Mouse (Mus musculus): ENCODE measurements around the gene Fbxw10. TPM values are rescaled to one million over a fixed set of nuclear protein-coding genes. Genes with fewer than 3 reads are reported as not detected.

The Fbxw10 gene
- polyA plus RNA-seq (2016; fragmentation: Nextera tagmentation; extraction: Ambion mirVana), result 0.25 and 0.40 TPM in 2 replicates

DNA sequence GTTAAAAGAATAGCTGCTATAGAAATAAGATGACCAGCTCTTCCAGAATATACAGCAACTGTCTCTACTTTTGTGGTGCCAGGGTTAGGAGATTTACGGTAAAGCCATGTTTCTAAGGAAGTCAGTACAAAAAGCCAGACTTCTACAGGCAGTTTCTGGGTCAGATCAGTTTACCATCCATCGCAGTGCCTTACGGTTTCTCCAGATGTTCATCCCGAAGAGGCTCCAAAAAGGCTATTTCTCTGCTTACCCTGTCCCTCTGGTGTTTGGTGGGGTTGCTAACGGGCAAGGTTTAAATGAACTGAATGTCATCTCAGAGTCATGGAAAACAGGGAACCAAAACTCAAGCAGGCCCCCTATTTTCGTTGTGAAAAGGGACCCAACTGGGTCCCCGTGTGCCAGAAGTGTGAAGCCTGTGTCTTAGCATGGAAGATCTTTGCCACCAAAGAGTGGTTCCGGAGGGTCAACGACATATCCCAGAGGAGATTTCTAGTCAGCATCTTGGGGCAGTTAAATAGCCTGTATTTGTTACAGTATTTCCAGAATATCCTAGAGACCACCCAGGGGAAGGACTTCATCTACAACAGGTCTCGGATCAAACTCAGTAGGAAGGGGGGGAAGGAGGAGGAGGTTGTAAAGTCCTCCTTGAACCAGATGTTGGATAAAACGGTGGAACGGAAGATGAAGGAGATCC is at the start of gene Fbxw10:
Gene Fbxw10, plus strand, starts transcription at position 109 of the 694 bp plus-strand sequence.
- no peak within 1 kb of the TSS; the same call in 1 of the 2 replicates for H3K9ac ChIP-seq
- no peak for ATAC-seq (ENCODE audit: low FRiP score)
- H3K4me2 ChIP-seq (replicated peaks), result peak within 1 kb of the TSS; percentile 40
- WGBS, result 24% methylated on average over 12 of the region's 12 CpGs
- no peak within 1 kb of the TSS for H3K4me3 ChIP-seq
- H3K27ac ChIP-seq, result no peak within 1 kb of the TSS
- H3K4me1 ChIP-seq, result 0 out of 2 replicates have a peak, but pooled peaks cover 2% of the 10 kb centered on the region
- no peaks in the 10 kb centered on the region for H3K9me3 ChIP-seq (replicated peaks)
- no peaks in the 10 kb centered on the region for H3K27me3 ChIP-seq
- no peaks in the 10 kb centered on the region for H3K36me3 ChIP-seq

DNA sequence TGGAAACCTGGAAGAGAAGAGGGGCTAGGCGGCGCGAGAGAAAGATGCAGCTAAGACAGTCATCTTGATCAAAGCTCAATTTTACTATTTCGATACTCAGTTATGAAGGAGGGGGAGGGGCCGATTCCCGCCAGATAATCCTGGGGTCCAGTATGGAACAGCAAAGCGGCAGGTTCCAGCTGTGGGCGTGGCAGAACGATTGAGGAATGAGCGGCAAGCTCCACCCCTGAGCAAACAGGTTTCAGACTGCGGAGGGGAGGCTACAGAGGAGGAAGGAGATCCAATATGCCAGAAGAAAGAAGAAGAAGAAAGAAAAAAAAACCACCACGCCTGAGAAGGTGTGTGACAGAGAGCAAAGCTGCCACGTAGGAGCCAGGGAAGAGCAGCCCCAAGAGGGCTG is 42.8 kb upstream of the Fbxw10 start:
- Histone ChIP-seq H3K27me3 (no peaks in the 10 kb centered on the region), H3K4me3 (no peak overlapping the region), H3K4me2 (replicated peaks) (no peak overlapping the region), H3K27ac (no peak overlapping the region), H3K4me1 (no peaks in the 10 kb centered on the region), H3K9me3 (replicated peaks) (peaks cover 5% of the 10 kb centered on the region; the same call in 1 of the 2 replicates), H3K9ac (no peak overlapping the region), H3K36me3 (no peaks in the 10 kb centered on the region)
- WGBS, result 57% methylated on average over 13 of the region's 13 CpGs
- ATAC-seq (ENCODE audit: low FRiP score), result no peak

DNA sequence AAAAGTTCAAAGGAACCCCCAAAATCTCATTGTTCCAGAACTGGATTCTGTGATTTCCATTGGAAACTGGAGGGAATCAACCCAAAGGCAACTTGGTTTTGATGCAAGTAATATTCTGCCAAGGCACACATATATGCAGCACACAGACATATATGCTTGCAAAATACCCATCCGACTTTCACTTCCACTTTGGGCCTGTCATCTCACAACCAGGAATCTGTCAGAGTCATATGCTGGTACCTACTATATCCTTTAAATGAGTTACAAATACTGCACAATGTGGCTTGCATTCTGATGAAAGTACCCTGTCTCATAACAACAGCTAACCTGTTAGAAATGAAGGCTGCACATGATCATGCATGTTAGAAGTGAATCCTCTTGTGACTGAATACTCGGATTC is 38.9 kb upstream of the Fbxw10 start:
- no peak overlapping the region for H3K27ac ChIP-seq
- WGBS, result 83% methylated on average over 2 of the region's 2 CpGs
- no peak for ATAC-seq (ENCODE audit: low FRiP score)
- no peaks in the 10 kb centered on the region for H3K4me1 ChIP-seq
- H3K9ac ChIP-seq, result no peak overlapping the region
- no peaks in the 10 kb centered on the region for H3K36me3 ChIP-seq
- H3K9me3 ChIP-seq (replicated peaks), result peaks cover 5% of the 10 kb centered on the region; the same call in 1 of the 2 replicates
- no peak overlapping the region for H3K4me3 ChIP-seq
- no peak overlapping the region for H3K4me2 ChIP-seq (replicated peaks)
- H3K27me3 ChIP-seq, result no peaks in the 10 kb centered on the region

DNA sequence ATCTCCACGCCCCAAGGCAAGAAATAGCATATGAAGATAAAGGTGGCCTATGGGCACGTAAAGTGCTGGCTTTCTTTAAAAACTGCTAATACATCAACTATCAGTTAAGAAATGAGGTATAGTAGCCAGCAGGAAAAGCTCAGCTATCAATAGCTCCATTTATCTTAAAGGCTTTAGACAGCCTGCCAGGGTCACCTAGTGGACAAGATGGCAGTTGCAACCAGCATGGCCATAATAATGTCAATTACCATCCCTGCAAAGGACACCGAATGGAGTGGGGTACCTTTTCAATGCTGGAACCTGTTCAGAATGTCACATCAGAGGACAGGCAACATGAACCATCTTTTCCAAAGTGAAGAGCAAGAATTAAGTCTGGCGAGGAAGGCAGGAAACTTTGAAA is 37.7 kb upstream of the Fbxw10 start:
- WGBS, result 75% methylated on average over 4 of the region's 4 CpGs
- no peaks in the 10 kb centered on the region for H3K27me3 ChIP-seq
- ATAC-seq (ENCODE audit: low FRiP score), result no peak
- no peaks in the 10 kb centered on the region for H3K4me1 ChIP-seq
- H3K9me3 ChIP-seq (replicated peaks), result peaks cover 5% of the 10 kb centered on the region; the same call in 1 of the 2 replicates
- no peaks in the 10 kb centered on the region for H3K36me3 ChIP-seq
- no peak overlapping the region for H3K9ac ChIP-seq
- no peak overlapping the region for H3K4me3 ChIP-seq
- no peak overlapping the region for H3K27ac ChIP-seq
- H3K4me2 ChIP-seq (replicated peaks), result no peak overlapping the region

DNA sequence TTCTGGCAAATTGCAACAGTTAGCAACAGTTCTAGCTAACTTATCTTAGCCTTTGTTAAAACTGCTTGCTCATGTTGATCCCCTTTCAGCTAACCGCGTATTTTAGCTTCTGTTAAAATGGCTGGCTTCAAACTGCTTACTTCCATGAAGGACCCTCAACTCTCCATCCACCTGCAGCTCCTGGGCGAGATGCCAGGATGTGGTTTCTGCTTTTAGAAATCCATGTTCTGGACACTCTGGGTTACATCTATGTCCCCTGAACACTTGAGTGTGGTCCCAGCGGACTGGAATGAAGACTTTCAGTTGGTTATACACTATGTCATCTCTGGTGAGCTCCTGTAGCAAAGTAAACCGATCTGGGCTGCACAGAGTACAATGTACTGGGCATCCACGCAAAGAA is 34.6 kb upstream of the Fbxw10 start:
- H3K9ac ChIP-seq, result no peak overlapping the region
- H3K27ac ChIP-seq, result no peak overlapping the region
- no peaks in the 10 kb centered on the region for H3K9me3 ChIP-seq (replicated peaks)
- H3K4me2 ChIP-seq (replicated peaks), result no peak overlapping the region
- 91% methylated on average over 6 of the region's 6 CpGs for WGBS
- no peaks in the 10 kb centered on the region for H3K36me3 ChIP-seq
- no peaks in the 10 kb centered on the region for H3K27me3 ChIP-seq
- no peaks in the 10 kb centered on the region for H3K4me1 ChIP-seq
- H3K4me3 ChIP-seq, result no peak overlapping the region
- ATAC-seq (ENCODE audit: low FRiP score), result no peak

DNA sequence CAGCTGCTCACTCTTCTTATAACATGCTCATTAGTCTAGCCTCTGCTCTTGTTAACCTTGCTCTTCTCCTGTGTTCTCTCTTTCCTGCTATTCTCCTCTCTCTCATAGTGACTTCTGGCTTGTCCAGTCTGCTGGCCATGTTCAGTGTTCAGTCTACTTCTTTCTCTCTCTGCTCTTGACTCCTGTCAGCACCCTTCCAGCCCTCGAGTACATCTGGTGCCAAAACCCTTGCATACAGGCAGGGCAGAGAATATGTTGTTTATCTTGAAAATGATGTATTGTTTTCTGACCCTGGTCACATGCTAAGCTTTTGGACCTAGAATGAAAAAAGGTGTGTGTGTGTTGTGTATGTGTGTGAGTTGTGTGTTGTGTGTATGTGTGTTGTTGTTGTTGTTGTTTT is 33.4 kb upstream of the Fbxw10 start:
- no peak overlapping the region for H3K4me3 ChIP-seq
- H3K9ac ChIP-seq, result no peak overlapping the region
- ATAC-seq (ENCODE audit: low FRiP score), result no peak
- no peaks in the 10 kb centered on the region for H3K36me3 ChIP-seq
- no peaks in the 10 kb centered on the region for H3K27me3 ChIP-seq
- no peaks in the 10 kb centered on the region for H3K4me1 ChIP-seq
- H3K27ac ChIP-seq, result no peak overlapping the region
- 69% methylated on average over 1 of the region's 1 CpGs for WGBS
- H3K4me2 ChIP-seq (replicated peaks), result no peak overlapping the region
- H3K9me3 ChIP-seq (replicated peaks), result no peaks in the 10 kb centered on the region

DNA sequence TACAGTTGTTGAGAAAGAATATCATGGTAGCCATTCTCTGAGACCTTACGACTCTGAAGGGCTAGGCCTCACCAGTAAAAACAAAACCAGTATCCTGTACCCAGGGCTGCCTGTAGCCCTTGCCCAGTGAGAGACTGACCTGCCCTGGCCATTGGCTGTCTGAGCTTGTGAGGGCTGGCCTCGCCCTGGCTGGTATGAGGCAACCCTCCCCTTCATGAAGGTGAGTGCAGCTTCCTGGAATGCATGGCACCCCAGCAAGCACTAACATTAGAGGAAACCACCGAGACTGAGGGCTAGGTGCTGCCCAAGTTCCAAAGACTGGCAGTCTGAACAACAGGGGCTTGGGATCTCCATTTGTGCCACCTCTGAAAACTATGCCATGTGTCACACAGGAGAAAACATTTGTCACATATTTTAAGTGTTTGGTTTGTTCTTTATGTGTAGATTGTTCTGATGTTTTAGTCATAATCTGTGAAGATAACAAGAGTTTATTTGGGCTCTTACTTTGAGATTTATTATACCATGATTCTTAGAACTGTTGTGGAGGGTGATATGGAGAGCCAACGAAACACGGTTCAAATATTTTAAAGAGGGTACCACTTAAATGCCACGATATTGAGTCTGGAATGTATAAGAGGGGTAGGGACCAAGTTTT is 32.8 kb upstream of the Fbxw10 start:
- no peaks in the 10 kb centered on the region for H3K36me3 ChIP-seq
- no peaks in the 10 kb centered on the region for H3K4me1 ChIP-seq
- H3K4me3 ChIP-seq, result no peak overlapping the region
- H3K9ac ChIP-seq, result no peak overlapping the region
- no peaks in the 10 kb centered on the region for H3K9me3 ChIP-seq (replicated peaks)
- ATAC-seq (ENCODE audit: low FRiP score), result no peak
- no peaks in the 10 kb centered on the region for H3K27me3 ChIP-seq
- H3K4me2 ChIP-seq (replicated peaks), result no peak overlapping the region
- H3K27ac ChIP-seq, result no peak overlapping the region
- WGBS, result 72% methylated on average over 6 of the region's 6 CpGs

DNA sequence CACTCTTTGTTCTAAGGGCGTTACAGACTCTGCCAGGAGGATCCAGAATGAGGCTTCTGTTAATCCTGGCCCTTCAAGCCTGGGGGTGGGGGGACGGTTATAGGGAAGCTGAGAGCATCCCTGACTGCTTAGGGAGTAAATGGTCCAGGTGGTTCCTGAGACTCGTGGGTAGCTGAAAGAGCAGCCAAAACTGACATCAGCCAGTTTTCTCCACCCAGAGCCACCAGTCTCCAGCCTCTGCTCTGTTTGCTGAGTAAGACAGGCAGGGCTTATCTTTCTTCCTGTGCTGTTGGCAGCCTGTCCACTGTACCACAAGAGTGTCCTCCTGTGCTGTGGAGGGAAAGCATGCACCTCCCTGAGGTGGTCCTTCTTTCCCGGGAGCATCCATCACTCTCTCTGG is 32.2 kb upstream of the Fbxw10 start:
- no peak overlapping the region for H3K9ac ChIP-seq
- no peaks in the 10 kb centered on the region for H3K27me3 ChIP-seq
- H3K9me3 ChIP-seq (replicated peaks), result no peaks in the 10 kb centered on the region
- no peak for ATAC-seq (ENCODE audit: low FRiP score)
- no peaks in the 10 kb centered on the region for H3K4me1 ChIP-seq
- no peaks in the 10 kb centered on the region for H3K36me3 ChIP-seq
- no peak overlapping the region for H3K27ac ChIP-seq
- no peak overlapping the region for H3K4me2 ChIP-seq (replicated peaks)
- no peak overlapping the region for H3K4me3 ChIP-seq
- WGBS, result 61% methylated on average over 4 of the region's 4 CpGs

DNA sequence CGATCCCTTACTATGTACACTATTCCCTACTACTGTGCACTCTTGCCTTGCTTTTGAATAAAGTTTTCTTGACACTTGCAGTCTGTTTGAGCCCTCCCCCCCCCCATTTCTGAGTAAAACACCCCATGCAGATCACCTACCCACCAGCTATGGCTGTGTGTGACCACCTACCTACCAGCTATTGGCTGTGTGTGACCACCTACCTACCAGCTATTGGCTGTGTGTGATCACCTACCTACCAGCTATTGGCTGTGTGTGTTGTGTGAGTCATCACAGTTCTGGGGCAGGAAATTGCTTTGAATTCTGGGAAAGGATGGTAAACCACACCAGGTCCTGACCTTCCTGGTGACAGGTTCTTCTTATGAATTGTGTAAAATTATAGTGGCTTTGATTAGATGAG is 31.4 kb upstream of the Fbxw10 start:
- Histone ChIP-seq H3K9ac (no peak overlapping the region), H3K36me3 (no peaks in the 10 kb centered on the region), H3K27me3 (no peaks in the 10 kb centered on the region), H3K27ac (no peak overlapping the region), H3K4me3 (no peak overlapping the region), H3K9me3 (replicated peaks) (no peaks in the 10 kb centered on the region), H3K4me2 (replicated peaks) (no peak overlapping the region), H3K4me1 (peaks cover 5% of the 10 kb centered on the region)
- ATAC-seq (ENCODE audit: low FRiP score), result no peak
- 86% methylated on average over 1 of the region's 1 CpGs for WGBS

DNA sequence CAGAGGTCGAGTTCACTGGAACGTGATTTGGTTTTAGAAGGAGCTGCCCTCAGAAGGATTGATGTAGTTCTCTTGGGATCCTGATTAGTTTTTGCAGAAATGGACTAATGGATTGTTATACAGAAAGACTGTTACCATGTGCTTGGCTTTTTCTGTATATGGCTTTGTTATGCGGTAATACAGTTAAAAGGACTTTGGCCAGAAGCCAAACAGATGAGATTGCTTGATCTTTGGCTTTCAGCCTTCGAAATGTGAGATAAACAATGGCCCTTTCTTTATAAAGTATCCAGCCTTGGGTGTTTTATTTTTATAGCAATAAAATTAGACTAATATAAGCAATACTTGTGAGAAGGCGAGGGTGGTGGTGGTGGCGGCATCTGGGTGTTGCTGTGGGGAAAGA is 30.3 kb upstream of the Fbxw10 start:
- H3K9me3 ChIP-seq (replicated peaks), result no peaks in the 10 kb centered on the region
- H3K4me3 ChIP-seq, result no peak overlapping the region
- no peak overlapping the region for H3K4me2 ChIP-seq (replicated peaks)
- no peak overlapping the region for H3K9ac ChIP-seq
- H3K4me1 ChIP-seq, result peaks cover 13% of the 10 kb centered on the region
- no peaks in the 10 kb centered on the region for H3K36me3 ChIP-seq
- WGBS, result 72% methylated on average over 6 of the region's 6 CpGs
- H3K27me3 ChIP-seq, result no peaks in the 10 kb centered on the region
- H3K27ac ChIP-seq, result no peak overlapping the region
- no peak for ATAC-seq (ENCODE audit: low FRiP score)

DNA sequence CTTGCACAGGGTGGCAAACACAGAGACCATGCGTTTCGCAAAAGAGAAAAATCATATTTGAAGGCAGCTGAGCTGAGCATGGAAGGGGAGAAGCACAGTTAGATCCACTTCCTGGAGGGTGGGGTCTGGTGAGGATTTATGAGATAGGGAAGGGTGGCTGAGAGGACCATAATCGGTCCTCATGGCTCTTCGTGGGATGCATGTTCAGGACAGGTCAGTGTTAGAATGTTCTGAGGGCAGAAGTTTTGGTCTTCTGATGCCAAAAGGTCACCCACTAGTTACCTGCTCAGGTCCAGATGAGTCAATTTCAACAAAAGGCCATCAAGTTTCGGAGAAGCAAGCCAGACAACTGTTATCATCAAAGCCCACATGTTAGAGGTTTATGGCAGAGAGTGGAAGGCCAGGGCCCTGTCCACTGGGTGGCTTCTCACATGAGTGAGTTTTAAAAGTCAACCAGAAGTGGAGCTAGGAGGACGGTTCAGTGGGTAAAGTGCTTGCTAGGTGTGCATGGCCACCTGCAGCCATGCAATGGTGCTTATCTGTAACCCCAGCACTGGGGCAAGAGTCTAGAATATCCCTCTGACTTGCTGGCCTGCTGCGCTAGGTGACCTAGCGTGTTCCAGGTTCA is 27.7 kb upstream of the Fbxw10 start:
- 91% methylated on average over 8 of the region's 8 CpGs for WGBS
- no peaks in the 10 kb centered on the region for H3K36me3 ChIP-seq
- no peak for ATAC-seq (ENCODE audit: low FRiP score)

DNA sequence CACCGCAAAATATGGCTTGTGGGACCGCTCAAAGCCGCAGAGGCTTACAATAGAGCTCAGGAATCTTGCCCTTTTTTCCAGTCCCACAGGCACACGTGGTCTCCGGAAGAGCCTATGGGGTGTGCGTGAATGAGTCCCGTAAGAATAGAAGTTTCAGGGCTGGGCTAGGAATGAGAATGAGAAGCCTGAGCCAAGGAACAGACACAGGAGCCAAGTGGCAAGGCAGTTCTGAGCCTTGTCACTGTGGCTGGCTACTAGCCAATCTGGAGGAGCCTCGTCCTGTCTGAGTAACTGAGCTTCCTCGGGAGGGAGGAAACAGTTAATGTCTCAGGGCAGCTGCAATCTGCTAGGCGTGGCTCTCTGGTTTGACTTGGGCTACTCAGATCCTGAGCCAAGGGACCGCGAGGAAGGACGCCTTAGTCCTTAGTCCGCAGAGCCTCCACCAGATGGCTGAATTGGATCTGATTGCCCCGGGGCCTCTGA is 26.8 kb upstream of the Fbxw10 start, which contains the start of gene Trim16:
Gene Trim16, plus strand, starts transcription at position 173 of the 483 bp plus-strand sequence.
- peak; percentile 84 for ATAC-seq (ENCODE audit: low FRiP score)
- H3K27me3 ChIP-seq, result no peaks in the 10 kb centered on the region
- no peaks in the 10 kb centered on the region for H3K36me3 ChIP-seq
- 10% methylated on average over 15 of the region's 15 CpGs for WGBS
- H3K27ac ChIP-seq, result peak within 1 kb of the TSS; percentile 64
- peak within 1 kb of the TSS; percentile 51 for H3K9ac ChIP-seq
- H3K4me1 ChIP-seq, result peaks cover 18% of the 10 kb centered on the region
- peak within 1 kb of the TSS; percentile 41 for H3K4me3 ChIP-seq
- H3K9me3 ChIP-seq (replicated peaks), result no peaks in the 10 kb centered on the region
- peak within 1 kb of the TSS; percentile 71 for H3K4me2 ChIP-seq (replicated peaks)

More for the DNA sequence above, 27.7 kb upstream of the Fbxw10 start:
- no peaks in the 10 kb centered on the region for H3K9me3 ChIP-seq (replicated peaks)
- no peak overlapping the region for H3K9ac ChIP-seq
- no peak overlapping the region for H3K4me2 ChIP-seq (replicated peaks)
- no peak overlapping the region for H3K4me3 ChIP-seq
- H3K27ac ChIP-seq, result no peak overlapping the region
- peaks cover 18% of the 10 kb centered on the region for H3K4me1 ChIP-seq
- H3K27me3 ChIP-seq, result no peaks in the 10 kb centered on the region

Data from hindbrain, embryonic 12.5 days (tissue).